Mouse (Mus musculus): ENCODE measurements around the gene Pja2. TPM values are rescaled to one million over a fixed set of nuclear protein-coding genes. Genes with fewer than 3 reads are reported as not detected.
A peak's percentile ranks its signal among the peaks of the same experiment; 100 is the strongest.
"Not testable (repeated sequence)": the region's sequence is repeated elsewhere in the genome, so short reads cannot be mapped to it uniquely, and the experiment has no call there.

Pja2 gene
- polyA plus RNA-seq, 1 experiment from 2014 or later = 51.3 TPM

- Histone ChIP-seq H3K9me3 (no peaks in the 10 kb centered on the region), H3K27me3 (ENCODE audit: poor library complexity, severe bottlenecking) (no peaks in the 10 kb centered on the region), H3K27ac (peak overlapping the region; percentile 96), H3K4me1 (peaks cover 14% of the 10 kb centered on the region), H3K36me3 (replicated peaks) (0 out of 2 replicates have a peak, but pooled peaks cover 3% of the 10 kb centered on the region), H3K4me3 (peak overlapping the region; percentile 95)
- no peak for DNase-seq (ENCODE audit: extremely low spot score, low spot score)
- under 1% methylated on average over 61 of the region's 62 CpGs for WGBS
Measured at GRCm38 (mm10) chr17:64331291-64331897, 322 bp downstream of the Pja2 start.

GRCm38 (mm10) chr17:64330885-64331284 lies 831 bp downstream of the Pja2 start:
- no peak for DNase-seq (ENCODE audit: extremely low spot score, low spot score)
- 31% methylated on average over 8 of the region's 8 CpGs for WGBS
- Histone ChIP-seq H3K9me3 (no peaks in the 10 kb centered on the region), H3K27ac (peak overlapping the region; percentile 96), H3K4me3 (peak overlapping the region; percentile 95), H3K4me1 (peaks cover 14% of the 10 kb centered on the region), H3K27me3 (ENCODE audit: poor library complexity, severe bottlenecking) (no peaks in the 10 kb centered on the region), H3K36me3 (replicated peaks) (0 out of 2 replicates have a peak, but pooled peaks cover 5% of the 10 kb centered on the region)

DNA sequence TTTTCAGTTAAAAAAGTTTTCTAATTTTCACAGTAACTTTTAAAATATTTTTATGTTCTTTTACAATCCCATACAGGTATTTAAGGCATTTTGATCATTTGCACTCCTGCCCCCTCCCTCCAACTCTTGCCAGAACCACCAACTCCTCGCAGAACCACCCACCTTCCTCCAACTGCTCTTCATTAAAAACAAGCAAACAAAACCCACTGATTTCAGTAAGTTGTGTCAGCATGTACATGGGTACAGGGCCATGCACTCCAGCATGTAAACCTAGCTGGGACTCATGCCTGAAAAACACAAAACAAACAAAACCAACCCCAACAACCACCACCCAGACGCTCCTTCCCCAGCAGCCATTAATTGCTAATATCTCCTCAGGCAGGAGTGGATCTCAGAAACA lies 7.2 kb downstream of the Pja2 start:
- H3K4me1 ChIP-seq = no peaks in the 10 kb centered on the region
- H3K27ac ChIP-seq = no peak overlapping the region
- H3K4me3 ChIP-seq = no peak overlapping the region
- peaks cover 14% of the 10 kb centered on the region for H3K36me3 ChIP-seq (replicated peaks)
- DNase-seq (ENCODE audit: extremely low spot score, low spot score) = no peak
- 79% methylated on average over 2 of the region's 2 CpGs for WGBS
- no peaks in the 10 kb centered on the region for H3K9me3 ChIP-seq
- H3K27me3 ChIP-seq (ENCODE audit: poor library complexity, severe bottlenecking) = no peaks in the 10 kb centered on the region

- no peaks in the 10 kb centered on the region for H3K27me3 ChIP-seq (ENCODE audit: poor library complexity, severe bottlenecking)
- H3K9me3 ChIP-seq = no peaks in the 10 kb centered on the region
- no peak overlapping the region for H3K4me3 ChIP-seq
- no peak for DNase-seq (ENCODE audit: extremely low spot score, low spot score)
- peaks cover 16% of the 10 kb centered on the region for H3K36me3 ChIP-seq (replicated peaks)
- H3K27ac ChIP-seq = no peak overlapping the region
- H3K4me1 ChIP-seq = no peaks in the 10 kb centered on the region
Measured at GRCm38 (mm10) chr17:64315428-64315827, 16.3 kb downstream of the Pja2 start.

GRCm38 (mm10) chr17:64314523-64314922 lies 17.2 kb downstream of the Pja2 start:
- H3K27ac ChIP-seq; H3K9me3 ChIP-seq; H3K4me3 ChIP-seq; H3K27me3 ChIP-seq (ENCODE audit: poor library complexity, severe bottlenecking); DNase-seq (ENCODE audit: extremely low spot score, low spot score); H3K4me1 ChIP-seq: not testable (repeated sequence)
- WGBS = 75% methylated on average over 1 of the region's 1 CpGs
- peaks cover 19% of the 10 kb centered on the region for H3K36me3 ChIP-seq (replicated peaks)

GRCm38 (mm10) chr17:64297628-64298027 lies 34.1 kb downstream of the Pja2 start:
- no peaks in the 10 kb centered on the region for H3K4me1 ChIP-seq
- WGBS = 94% methylated on average over 5 of the region's 5 CpGs
- H3K36me3 ChIP-seq (replicated peaks) = peaks cover 42% of the 10 kb centered on the region
- H3K27me3 ChIP-seq (ENCODE audit: poor library complexity, severe bottlenecking) = no peaks in the 10 kb centered on the region
- no peak for DNase-seq (ENCODE audit: extremely low spot score, low spot score)
- no peaks in the 10 kb centered on the region for H3K9me3 ChIP-seq
- no peak overlapping the region for H3K4me3 ChIP-seq
- H3K27ac ChIP-seq = no peak overlapping the region

DNA sequence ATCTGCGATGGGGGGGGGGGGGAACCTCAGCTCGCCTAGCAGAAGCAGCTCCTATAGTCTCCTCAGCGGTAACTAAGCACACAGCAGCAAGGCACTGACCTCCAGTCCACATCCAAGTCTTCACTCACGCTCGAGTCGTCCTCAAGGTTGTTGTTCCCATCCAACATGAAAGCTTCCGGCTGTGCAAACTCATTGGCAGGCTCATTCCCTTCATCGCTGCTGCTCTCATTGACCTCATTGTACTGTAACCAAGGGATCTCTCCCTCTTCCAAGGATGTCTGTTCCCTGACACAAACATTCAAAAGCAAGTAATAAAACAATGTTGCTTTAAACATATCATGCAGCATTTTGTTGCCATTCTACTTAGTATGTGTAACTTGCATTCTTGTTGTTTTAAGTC lies 39.0 kb downstream of the Pja2 start:
- Histone ChIP-seq H3K27me3 (ENCODE audit: poor library complexity, severe bottlenecking) (no peaks in the 10 kb centered on the region), H3K9me3 (no peaks in the 10 kb centered on the region), H3K4me1 (no peaks in the 10 kb centered on the region), H3K4me3 (no peak overlapping the region), H3K36me3 (replicated peaks) (peaks cover 56% of the 10 kb centered on the region), H3K27ac (no peak overlapping the region)
- WGBS = 92% methylated on average over 8 of the region's 8 CpGs
- DNase-seq (ENCODE audit: extremely low spot score, low spot score) = no peak

DNA sequence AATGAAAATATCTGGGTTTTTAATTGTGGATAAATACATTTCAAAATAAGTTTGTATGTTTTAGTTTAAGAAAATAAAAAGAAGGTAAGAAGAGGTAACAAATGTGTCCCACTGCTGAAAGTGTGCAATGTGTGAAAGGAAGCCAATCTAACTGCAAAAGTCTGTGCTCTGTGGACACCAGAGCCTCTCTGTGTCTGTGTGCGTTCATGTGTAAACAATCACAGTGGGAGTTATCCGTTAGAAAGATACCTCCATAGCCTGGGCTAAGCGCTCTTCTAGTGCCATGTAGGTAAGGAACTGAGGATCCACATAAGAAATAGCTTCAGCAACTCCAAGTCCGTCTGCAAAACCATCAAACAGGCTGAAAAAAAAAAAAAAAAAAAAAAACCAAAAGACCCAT lies 42.0 kb downstream of the Pja2 start:
- Histone ChIP-seq H3K4me1 (no peaks in the 10 kb centered on the region), H3K9me3 (no peaks in the 10 kb centered on the region), H3K27me3 (ENCODE audit: poor library complexity, severe bottlenecking) (no peaks in the 10 kb centered on the region), H3K36me3 (replicated peaks) (peaks cover 72% of the 10 kb centered on the region), H3K27ac (no peak overlapping the region), H3K4me3 (no peak overlapping the region)
- 62% methylated on average over 4 of the region's 4 CpGs for WGBS
- DNase-seq (ENCODE audit: extremely low spot score, low spot score) = no peak

- WGBS = 87% methylated on average over 7 of the region's 7 CpGs
- no peaks in the 10 kb centered on the region for H3K4me1 ChIP-seq
- DNase-seq (ENCODE audit: extremely low spot score, low spot score) = no peak
- H3K9me3 ChIP-seq = no peaks in the 10 kb centered on the region
- H3K36me3 ChIP-seq (replicated peaks) = peaks cover 75% of the 10 kb centered on the region
- H3K4me3 ChIP-seq = no peak overlapping the region
- no peak overlapping the region for H3K27ac ChIP-seq
- no peaks in the 10 kb centered on the region for H3K27me3 ChIP-seq (ENCODE audit: poor library complexity, severe bottlenecking)
Measured at GRCm38 (mm10) chr17:64288000-64288399, 43.7 kb downstream of the Pja2 start.

- DNase-seq (ENCODE audit: extremely low spot score, low spot score) = no peak
- 91% methylated on average over 3 of the region's 3 CpGs for WGBS
- H3K36me3 ChIP-seq (replicated peaks) = peaks cover 77% of the 10 kb centered on the region
Measured at GRCm38 (mm10) chr17:64286836-64287235, 44.9 kb downstream of the Pja2 start.

DNA sequence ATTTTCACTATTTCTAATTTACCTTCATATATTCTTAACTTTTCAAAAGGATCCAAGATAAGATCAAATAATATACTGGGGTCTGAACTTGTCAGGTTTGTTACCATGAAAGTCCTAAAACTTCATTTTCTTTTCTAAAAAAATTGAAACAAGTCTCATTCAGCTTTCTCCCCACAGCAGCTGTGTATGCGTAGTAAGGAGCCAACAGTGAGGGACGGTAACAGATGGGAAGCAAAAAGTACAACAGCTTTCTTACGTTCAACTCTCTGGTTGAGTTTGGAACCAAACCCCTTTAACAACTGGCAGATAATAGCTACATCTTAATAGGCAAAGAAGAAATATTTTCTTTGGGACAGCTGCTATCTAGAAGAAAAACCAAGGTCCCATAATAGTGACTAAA lies 50.3 kb downstream of the Pja2 start:
- H3K4me3 ChIP-seq; H3K27me3 ChIP-seq (ENCODE audit: poor library complexity, severe bottlenecking); H3K9me3 ChIP-seq; H3K4me1 ChIP-seq; H3K27ac ChIP-seq; DNase-seq (ENCODE audit: extremely low spot score, low spot score): not testable (repeated sequence)
- peaks cover 67% of the 10 kb centered on the region for H3K36me3 ChIP-seq (replicated peaks)
- 94% methylated on average over 3 of the region's 3 CpGs for WGBS

More at GRCm38 (mm10) chr17:64286836-64287235, 44.9 kb downstream of the Pja2 start:
- no peaks in the 10 kb centered on the region for H3K4me1 ChIP-seq
- no peaks in the 10 kb centered on the region for H3K27me3 ChIP-seq (ENCODE audit: poor library complexity, severe bottlenecking)
- H3K4me3 ChIP-seq = no peak overlapping the region
- H3K9me3 ChIP-seq = no peaks in the 10 kb centered on the region
- no peak overlapping the region for H3K27ac ChIP-seq

DNA sequence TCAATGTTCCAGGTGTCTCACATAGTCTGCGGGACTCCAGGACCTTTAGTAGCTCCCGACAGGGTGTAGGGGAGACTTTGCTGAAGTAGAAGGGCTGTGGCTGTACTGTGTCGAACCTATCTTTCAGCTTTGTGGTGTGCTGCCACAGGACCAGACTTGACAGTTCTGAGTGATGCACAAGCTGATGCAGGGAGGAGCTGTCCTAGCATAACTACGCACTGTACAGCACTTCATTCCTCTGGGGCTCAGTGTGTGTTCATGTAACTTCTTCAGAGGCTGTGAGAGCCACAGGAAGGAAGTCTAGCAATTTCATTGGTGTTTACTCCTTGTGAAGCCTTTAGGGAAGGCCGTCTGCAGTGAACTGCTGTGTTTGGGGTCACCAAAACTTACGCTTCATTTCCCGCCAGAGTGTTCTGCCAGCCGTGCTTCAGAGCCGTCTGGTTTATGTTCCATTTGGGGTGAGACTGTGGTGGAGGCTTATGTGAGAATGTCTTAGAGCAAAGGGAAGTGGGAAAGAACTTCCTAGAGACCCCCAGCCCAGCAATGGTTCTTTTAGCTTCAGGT lies 54.0 kb downstream of the Pja2 start:
- Histone ChIP-seq H3K4me3 (no peak overlapping the region), H3K9me3 (no peaks in the 10 kb centered on the region), H3K27ac (no peak overlapping the region), H3K4me1 (no peaks in the 10 kb centered on the region), H3K36me3 (replicated peaks) (peaks cover 32% of the 10 kb centered on the region), H3K27me3 (ENCODE audit: poor library complexity, severe bottlenecking) (no peaks in the 10 kb centered on the region)
- no peak for DNase-seq (ENCODE audit: extremely low spot score, low spot score)
- 86% methylated on average over 9 of the region's 9 CpGs for WGBS

DNA sequence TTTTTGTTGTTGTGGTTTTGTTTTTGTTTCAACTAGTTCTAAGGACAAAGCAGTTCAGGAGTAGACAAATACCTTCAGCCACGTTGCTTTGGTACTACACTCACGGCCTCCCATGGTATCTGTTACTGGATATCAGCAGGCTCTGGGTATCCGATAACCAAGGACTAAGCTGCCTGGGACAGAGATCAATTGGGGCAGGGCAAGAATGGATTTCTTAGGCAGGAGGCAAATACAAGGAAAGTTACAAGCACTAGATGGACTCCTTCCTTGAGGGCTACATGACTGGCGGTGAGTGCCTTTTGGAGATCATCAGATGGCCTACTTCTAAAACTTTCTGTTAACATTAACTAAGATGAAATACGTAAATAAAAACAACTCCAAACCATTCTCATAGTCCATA lies 55.0 kb downstream of the Pja2 start:
- H3K36me3 ChIP-seq (replicated peaks) = peaks cover 26% of the 10 kb centered on the region
- no peaks in the 10 kb centered on the region for H3K4me1 ChIP-seq
- no peak for DNase-seq (ENCODE audit: extremely low spot score, low spot score)
- H3K27me3 ChIP-seq (ENCODE audit: poor library complexity, severe bottlenecking) = no peaks in the 10 kb centered on the region
- H3K27ac ChIP-seq = no peak overlapping the region
- 87% methylated on average over 5 of the region's 5 CpGs for WGBS
- H3K4me3 ChIP-seq = no peak overlapping the region
- H3K9me3 ChIP-seq = no peaks in the 10 kb centered on the region
